Mouse (Mus musculus) testis, adult 2 months (tissue): ENCODE data around the gene Olfr459.

Source experiments
- CTCF ChIP-seq: fragments of 200-500 bp; IDR thresholded peaks from 2 replicates; pipeline ENCODE4 v1.5.1; 2012; ENCODE audit warnings: low read depth, mild to moderate bottlenecking, inconsistent platforms, low read length, moderate library complexity; ENCODE audit not compliant: control insufficient read depth, insufficient read depth, insufficient replicate concordance
- POLR2A ChIP-seq: fragments of 200-500 bp; IDR thresholded peaks from 2 replicates; pipeline ENCODE4 v1.6.1; 2012; ENCODE audit warnings: low read depth, mild to moderate bottlenecking, inconsistent platforms, low read length, moderate library complexity; ENCODE audit not compliant: control insufficient read depth

DNA sequence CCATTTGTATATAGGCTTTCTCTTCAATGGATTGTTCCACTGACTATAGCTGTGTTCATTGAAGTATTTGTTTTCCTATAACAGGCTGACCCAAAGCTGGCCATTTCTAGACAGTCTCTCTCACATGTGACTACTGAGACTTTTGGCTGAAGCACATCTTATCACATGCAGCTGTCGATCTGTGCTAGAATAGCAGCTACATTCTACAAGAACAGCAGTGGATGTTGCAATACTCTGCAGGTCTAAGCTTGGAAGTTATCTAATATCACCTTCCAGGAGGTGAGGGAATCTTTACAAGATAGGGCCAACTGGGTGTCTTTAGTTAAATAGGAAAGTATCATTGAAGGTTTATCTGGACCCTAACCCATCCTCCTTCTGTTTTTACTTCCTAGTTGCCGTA lies 53.5 kb downstream of the Olfr459 start:
- no peak for TF ChIP-seq CTCF
- TF ChIP-seq POLR2A: no peak
